Mouse (Mus musculus) MEL-GATA-1-ER (cell line): Measurements from ENCODE around the gene Fam229a.

ENCODE experiments used
- DNase-seq: peaks from one replicate; pipeline ENCODE4 v3.0.0-alpha.2; 2012; ENCODE audit warnings: low read depth; ENCODE audit errors: extremely low read depth

The Fam229a gene

DNA sequence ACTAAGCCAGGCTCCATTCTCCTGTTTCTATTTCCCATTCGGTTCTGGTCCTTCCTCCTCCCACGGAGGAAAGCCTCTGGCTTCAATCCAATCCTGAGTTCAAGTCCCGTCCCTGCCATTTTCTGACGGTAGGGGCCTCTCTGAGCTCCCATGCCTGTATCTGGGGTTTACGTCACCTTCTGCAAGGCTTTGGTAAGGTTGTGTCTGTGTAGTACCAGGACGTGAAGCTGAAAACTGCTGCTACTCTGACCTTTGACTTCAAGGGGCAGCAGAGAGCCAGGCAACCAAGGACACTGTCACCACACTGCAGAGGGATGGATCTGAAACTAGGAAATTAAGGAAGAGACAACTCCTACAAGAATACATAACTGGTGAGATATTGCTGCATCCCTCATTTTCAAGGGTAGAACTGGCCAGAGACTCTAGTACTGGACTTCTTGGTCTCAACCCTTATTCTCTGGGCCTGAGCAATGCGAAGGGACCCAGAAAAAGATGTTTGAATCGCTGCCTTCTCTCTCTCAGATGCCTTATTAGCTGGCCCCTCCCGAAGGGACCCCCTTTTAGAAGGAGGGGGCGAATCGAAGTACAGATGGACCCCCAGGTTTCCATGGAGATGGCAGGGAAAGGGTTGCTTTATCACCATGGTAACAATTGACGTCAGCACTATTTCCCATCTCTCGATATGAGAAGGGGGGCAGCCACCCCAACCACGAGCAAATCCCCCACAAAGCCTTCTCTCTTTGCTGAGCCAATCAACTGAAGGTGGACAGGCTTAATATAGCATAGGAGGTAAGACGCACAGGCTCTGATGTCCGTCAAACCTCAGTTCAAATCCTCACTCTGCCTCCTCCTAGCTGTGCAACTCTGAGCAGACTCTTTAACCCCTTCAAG is 4.9 kb downstream of the Fam229a start:
- DNase-seq = no peak

- peak; percentile 38 for DNase-seq
Measured at GRCm38 (mm10) chr4:129496631-129497030, 5.6 kb downstream of the Fam229a start.

- no peak for DNase-seq
Measured at GRCm38 (mm10) chr4:129498941-129499340, 8.0 kb downstream of the Fam229a start.

- DNase-seq = no peak
Measured at GRCm38 (mm10) chr4:129500017-129500416, 9.0 kb downstream of the Fam229a start.

- DNase-seq = peak; percentile 42
Measured at GRCm38 (mm10) chr4:129500607-129501566, 9.9 kb downstream of the Fam229a start.

DNA sequence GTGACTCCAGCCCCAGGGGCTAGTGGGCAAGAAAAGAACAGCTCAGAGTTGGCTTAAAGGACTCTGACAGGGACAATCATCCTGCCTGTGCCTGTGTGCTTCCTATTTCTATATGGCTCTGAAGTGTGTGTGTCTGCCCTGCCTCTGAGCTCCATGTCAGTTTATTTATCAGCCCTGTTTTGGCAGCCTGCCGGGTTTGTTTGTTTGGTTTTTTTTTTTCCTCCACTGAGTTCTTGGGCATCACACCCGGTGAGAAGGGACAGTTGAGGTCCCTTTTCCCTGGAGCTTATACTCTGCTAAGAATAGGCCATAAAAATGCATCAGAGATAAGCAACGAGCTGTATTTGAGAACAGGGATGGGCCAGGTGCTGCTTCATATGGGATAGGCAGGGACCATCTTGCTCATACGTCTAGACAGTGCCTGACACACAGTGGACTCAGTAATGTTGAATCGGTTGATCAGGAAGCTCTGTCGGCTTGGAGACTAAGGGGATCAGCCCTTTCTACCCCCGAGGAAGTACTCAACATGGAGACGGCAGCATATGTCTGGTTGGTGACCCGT is 11.4 kb downstream of the Fam229a start:
- no peak for DNase-seq

GRCm38 (mm10) chr4:129502901-129503444 is 12.0 kb downstream of the Fam229a start:
- no peak for DNase-seq

DNA sequence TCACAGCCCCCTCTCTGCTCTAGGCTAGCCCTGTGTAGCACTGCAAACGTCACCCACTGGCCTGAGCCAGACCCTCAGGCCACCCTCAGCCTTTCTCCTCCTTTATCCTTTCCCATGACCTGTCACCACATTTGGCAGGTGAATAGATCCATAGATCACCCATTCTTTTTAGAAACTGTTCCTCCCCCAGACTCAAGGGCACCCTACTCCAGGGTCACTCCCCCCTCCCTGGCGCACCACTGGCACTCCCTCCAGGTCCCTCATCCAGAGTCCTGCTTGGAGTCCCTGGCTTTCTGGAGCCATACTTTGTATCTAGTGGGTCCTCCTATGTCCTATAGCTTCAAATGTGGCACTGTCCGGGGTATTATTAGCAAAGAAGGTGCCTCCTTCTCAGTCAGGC is 14.5 kb downstream of the Fam229a start:
- no peak for DNase-seq

DNA sequence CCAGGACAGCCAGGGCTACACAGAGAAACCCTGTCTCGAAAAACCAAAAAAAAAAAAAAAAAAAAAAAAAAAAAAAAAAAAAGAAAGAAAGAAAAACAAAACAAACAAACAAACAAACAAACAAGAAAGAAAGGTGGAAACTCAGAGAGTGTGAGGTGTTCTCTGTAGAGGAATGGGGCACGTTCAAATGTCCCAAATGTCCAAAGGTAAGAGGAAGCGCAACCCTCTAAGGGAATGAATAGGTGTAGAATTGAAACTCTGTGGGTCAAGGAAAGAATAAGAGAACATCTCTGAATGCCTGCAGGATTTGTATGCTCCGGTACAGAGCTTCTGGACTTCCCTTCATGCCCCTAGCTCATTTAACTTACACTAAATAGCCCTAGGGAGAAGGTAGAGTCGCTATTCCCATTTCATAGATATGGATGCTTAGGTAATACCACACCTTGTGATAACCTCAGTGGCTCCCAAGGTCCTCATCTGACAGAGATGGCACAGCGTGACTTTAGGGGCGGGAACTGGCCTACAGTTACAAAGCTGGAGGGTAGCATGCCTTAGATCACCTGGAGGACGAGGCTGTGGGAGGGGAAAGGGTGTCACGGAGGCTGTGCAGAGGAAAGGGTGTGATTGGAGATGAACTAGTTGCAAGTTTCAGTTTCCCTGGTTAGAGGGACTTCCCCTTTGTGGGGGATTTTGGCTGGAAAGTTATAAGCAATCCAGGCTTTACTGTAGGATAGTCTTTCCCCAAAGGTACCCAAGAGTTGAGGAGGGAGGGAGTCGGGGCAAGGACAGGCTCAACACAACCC is 16.6 kb downstream of the Fam229a start:
- DNase-seq = no peak

GRCm38 (mm10) chr4:129508237-129508515 is 17.2 kb downstream of the Fam229a start:
- no peak for DNase-seq

- no peak for DNase-seq
Measured at GRCm38 (mm10) chr4:129508834-129509600, 18.0 kb downstream of the Fam229a start.

GRCm38 (mm10) chr4:129509650-129510049 is 18.7 kb downstream of the Fam229a start:
- DNase-seq = no peak

DNA sequence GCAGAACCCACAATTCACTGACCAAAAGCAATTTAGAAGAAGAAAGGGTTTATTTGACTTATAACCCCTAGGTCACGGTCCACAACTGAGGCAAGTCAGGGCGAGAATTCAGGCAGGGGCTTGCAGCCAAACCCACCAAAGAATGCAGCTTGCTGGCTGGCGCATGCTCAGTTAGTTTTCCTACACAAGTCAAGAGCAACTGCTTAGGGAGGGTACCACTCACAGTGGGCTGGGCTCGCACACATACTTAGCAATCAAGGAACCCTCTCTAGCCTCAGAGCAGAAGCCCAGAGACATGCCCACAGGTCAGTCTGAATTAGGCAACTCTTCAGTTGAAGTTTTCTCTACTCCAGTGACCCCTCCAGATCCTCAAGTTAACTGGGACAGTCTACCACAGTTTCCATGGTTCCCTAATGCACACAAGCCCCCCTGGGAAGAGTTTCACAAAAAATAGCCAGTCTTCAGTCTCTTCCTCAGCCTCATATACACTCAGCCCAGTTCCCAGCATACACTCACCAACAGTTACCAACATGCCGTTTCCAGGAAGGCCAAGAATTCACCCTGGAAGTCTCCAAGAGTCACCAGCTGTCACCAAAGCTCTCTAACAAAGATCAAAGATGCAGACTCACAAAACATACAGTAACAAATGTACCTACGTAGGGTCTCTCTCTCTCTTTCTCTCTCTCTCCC is 19.9 kb downstream of the Fam229a start:
- no peak for DNase-seq

GRCm38 (mm10) chr4:129511413-129512096 is 20.6 kb downstream of the Fam229a start:
- no peak for DNase-seq

DNA sequence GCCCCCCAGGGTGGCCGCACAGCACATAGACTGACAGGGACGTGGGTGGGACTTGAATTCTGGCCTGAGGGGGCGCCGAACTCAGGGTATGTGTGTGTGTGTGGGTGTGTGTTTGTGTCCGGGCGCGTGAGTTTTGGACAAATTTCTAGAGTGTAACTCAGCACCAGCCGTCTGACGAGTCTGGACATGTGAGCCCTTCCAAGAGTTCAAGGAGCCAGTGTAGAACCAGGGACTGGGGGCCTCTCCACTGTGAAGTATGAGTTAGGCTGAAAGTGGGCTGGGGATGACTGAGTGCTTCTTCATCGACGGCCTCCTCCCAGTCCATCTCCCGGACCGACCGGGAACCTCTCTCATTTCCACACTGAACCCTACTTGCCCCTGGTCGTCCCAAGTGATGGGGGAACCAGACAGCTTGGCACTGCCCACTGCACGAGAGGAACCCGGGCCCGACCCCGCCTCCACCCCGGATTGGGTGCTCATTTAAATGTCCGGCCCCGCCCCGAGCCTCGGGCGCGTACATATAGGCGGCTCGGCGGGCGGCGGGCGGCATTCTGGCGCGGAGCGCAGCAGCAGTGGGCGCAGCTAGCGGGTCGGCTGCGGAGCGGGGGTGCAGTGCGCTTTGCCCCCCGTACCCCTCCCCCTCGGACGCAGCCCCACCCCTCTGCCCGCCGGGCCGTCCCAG is 22.2 kb downstream of the Fam229a start, which contains the start of gene Marcksl1:
TSS of gene Marcksl1 (plus strand) at position 496 of the 682 bp plus-strand sequence.
- peak; percentile 32 for DNase-seq

DNA sequence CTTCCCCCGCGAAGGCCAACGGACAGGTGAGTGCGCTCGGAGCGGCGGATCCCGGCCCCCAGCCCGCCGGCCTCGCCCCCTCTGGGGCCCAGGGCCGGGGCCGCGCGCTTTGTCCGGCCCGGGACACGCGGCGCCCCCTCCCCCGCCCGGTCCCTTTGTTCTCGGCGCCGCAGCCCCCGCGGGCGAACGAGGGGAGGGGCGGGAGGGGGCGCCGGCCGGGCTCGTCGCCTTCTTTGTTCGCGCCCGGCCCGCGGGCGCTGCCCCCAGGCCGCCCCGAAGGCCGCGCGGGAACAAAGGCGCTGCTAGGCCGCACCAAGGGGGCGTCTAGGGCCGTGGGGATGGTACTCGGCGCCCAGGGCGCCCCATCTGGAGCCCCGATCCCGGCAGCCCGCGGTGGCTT is 22.9 kb downstream of the Fam229a start:
- no peak for DNase-seq

DNA sequence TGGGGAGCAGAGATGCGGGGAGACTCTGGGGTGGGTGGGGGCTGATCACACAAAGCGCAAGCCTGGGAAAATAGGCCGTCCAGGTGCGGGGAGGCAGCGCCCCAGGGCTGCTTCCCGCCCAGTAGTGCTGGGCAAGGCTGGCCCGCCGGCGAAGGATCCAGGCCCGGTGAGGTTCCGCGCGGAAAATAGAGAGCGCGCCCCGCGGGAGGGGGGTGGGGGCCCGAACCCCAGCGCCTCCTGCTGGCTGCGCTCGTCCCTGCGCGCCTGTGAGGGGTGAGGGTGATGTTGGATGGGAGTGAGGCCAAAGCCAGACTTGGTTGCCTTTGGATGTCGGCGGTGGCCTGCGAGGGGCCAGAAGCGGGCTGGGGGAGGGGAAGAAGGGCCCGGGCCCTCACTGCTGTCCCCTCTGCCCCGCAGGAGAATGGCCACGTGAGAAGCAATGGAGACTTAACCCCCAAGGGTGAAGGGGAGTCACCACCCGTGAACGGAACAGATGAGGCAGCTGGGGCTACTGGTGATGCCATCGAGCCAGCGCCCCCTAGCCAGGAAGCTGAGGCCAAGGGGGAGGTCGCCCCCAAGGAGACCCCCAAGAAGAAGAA is 23.4 kb downstream of the Fam229a start:
- DNase-seq = no peak

DNA sequence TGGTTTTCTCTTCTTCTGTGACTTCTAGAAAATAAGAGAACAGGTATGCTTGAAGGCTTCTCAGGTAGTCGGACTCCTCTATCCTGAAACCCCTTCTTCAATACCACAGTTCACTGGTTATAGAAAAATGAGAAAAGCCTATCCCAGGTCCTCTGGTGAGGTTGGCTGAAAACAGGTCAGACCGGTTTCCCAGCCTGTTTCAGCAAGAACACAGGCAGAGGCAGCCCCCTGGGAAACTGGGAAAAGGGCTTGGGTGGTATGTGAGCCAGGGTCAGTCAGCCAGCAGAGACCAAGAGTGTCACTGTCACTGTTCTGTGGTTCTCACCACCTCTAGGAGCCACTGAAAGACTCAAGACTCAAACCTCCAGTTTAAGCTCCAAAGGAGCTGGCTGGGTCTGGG is 25.9 kb downstream of the Fam229a start:
- no peak for DNase-seq
